Mouse (Mus musculus) gonadal fat pad, adult 2 months (tissue): ENCODE data around the gene Hnrnpa1. TPM values are rescaled to one million over a fixed set of nuclear protein-coding genes. Genes with fewer than 3 reads are reported as not detected.
A peak's percentile ranks its signal among the peaks of the same experiment; 100 is the strongest.
"Not testable (repeated sequence)": the region's sequence is repeated elsewhere in the genome, so short reads cannot be mapped to it uniquely, and the experiment has no call there.

Source experiments
- DNase-seq: peaks from one replicate; pipeline ENCODE4 v3.0.0-alpha.2; 2012; ENCODE audit warnings: low read depth
- polyA plus RNA-seq: library from polyadenylated mRNA; depleted of rRNA; stranded (reverse); fragments of >200 nt; gene quantifications from 2 replicates; pipeline ENCODE4 v1.2.3, GENCODE M21; 2012

Hnrnpa1 gene
- polyA plus RNA-seq, 1 experiment: 83.1 TPM

DNA sequence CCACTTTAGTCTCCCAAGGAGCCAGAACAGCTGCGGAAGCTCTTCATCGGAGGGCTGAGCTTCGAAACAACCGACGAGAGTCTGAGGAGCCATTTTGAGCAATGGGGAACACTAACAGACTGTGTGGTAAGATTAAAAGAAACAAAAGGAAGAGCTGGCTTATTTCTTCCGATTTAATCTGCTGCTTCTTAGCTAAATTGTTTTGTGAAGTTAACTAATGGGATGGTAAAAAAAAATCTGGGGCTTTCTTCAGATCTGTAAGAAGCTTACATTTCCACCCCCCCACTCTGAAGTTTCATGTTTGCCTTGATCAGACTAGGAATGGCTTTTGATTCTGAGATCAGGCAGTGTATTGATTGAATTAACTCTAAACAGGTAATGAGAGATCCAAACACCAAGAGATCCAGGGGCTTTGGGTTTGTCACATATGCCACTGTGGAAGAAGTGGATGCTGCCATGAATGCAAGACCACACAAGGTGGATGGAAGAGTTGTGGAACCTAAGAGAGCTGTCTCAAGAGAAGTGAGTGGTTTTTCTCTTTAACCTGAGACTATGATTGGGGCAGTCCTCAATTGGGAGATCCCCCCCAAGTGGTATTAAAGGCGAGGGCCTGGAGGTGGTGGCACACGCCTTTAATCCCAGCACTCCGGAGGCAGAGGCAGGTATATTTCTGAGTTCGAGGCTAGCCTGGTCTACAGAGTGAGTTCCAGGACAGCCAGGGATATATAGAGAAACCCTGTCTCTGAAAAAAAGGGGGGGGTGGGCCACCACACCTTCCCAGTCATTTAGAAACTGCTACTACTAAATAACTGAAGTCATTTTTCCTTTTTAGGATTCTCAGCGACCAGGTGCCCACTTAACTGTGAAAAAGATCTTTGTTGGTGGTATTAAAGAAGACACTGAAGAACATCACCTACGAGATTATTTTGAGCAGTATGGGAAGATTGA is 1.1 kb downstream of the Hnrnpa1 start:
- not testable (repeated sequence) for DNase-seq

DNA sequence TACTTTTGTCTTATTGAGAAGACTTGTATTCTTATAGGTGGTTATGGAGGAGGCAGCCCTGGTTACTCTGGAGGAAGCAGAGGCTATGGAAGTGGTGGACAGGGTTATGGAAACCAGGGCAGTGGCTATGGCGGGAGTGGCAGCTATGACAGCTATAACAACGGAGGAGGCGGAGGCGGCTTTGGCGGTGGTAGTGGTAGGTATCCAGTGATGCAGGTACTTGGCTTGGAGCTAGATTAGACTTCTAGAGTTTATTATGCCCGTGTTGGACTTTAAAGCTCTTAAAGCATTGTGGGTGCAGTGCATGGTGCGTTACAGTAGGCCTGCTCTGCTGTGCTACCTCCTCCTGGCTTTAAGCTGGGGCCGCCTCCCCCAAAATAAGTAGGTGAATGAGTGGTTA is 2.7 kb downstream of the Hnrnpa1 start:
- no peak for DNase-seq

DNA sequence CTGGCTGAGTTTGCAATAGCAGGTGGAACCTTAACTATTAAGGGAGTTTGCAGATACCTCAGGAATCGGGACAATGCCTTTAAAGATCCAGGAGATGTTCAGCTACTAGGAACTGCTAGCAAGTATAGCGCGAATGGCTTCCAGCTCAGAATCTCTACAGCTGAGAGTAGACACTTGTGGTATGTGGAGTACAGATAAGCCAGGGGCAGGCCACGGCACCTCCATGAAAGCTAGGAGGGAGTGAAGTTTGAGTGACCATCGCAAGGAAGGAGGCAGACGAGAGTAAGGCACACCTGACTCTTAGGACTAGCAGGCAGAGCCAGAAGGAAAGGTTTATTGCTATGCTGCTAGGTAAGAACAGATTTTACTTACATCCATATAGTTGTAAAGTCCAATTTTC is 5.4 kb downstream of the Hnrnpa1 start:
- no peak for DNase-seq

DNA sequence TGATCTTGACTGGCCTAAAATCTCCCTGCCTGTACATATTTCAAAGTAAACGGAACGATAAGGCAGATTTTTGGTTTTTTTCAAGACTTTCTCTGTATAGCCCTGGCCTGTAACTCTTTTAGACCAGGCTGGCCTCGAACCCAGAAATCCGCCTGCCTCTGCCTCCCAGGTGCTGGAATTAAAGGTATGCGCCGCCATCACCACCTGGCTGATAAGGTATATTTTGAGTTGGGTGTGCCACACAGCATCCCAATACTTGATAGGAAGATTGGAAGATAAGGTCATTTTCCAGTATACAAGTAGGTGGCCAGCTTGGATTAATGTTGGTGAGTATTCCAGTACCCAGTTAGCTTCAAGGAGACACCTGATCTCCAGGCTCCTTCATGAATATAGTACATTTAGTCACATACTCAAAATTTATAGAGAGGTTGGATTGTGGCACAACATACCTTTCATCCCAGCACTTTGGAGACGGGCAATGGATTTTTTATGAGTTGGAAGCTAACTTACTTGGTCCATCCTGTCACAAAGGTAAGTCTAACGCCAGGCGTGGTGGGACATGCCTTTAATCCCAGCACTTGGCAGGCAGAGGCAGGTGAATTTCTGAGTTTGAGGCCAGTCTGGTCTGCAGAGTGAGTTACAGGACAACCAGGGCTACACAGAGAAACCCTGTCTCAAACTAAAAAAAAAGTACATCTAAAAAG is 7.0 kb downstream of the Hnrnpa1 start:
- no peak for DNase-seq

DNA sequence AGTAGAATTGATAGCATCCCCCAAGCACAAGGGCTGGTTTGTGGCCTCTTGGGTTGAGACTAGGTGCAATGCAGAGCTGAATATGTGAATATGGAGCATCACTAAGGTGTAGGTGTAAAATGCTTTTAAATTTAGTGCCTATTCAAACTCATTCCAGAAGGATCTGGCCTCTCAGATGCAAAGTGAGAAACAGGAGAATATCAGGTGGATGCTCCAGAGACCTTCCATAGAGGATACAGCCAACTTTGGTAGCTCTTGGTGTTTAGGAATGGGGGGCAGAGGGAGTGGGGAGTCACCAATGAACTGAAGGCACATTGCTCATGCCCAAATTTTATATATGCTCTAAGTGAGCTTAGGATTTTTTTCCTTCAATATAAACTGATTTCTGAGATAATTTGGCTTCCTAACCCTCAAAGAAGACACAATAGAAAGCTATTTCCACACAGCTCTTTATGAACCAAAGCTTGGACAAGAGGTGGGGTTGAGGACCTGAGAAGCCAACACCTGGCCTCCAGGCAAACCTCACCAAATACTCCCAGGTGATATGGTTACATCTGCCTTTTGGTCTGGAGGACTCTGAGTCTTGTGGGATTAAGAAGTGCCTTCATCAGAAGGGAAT is 7.7 kb downstream of the Hnrnpa1 start:
- no peak for DNase-seq

DNA sequence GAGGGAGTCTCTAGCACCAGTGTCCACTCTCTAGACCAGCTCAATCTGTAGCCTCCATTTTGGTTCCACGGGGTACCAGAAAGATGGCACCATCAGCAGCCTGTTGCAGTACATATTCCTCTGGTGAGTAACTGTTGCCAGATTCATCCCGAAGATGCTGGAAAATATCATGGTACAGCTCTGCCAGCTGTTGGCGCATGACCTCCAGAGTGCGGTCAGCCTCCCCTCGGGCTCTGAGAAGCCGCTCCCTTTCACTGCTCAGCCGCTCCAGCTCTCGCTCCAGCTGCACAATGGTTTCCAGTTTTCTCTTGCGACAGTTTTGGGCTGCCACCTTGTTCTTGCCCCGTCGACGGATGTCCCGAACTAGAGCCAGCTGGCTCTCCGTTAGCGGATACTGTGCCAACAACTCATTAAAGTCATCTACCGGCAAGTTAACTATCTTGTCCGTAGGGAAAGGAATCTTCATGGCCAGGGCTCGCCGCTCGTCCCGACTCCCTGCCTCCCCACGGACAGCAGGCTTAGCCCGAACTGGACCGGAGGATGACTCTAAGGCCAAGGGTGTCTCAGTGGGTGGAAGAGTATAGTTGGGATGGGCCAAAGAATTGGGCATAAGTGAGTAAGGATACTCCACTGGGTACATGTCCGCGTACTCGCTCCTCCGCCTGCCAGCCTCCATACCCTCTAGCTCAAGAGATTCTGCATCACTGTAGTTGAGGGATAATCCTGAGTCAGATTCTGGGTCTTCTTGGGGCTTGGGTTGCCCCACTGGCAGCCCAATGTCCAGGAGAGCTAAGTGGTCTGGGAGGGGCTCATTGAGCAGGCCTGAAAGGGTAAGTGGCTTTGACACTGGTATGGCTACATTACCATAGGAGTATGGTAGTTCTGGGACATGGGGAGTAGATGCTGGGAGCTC is 8.4 kb downstream of the Hnrnpa1 start:
- DNase-seq: peak; percentile 83

DNA sequence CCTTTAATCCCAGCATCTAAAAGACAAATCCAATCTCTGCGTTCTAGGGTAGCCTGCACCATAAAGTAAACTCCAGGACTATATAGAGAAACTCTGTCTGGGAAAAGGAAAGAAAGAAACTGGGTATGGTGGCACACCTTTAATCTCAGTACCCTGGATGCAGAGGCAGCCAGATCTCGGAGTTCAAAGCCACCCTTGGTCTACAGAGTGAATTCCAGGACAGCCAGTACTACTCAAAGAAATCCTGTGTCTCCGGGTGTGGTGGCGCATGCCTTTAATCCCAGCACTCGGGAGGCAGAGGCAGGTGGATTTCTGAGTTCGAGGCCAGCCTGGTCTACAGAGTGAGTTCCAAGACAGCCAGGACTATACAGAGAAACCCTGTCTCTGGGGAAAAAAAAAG is 9.3 kb downstream of the Hnrnpa1 start:
- DNase-seq: not testable (repeated sequence)

DNA sequence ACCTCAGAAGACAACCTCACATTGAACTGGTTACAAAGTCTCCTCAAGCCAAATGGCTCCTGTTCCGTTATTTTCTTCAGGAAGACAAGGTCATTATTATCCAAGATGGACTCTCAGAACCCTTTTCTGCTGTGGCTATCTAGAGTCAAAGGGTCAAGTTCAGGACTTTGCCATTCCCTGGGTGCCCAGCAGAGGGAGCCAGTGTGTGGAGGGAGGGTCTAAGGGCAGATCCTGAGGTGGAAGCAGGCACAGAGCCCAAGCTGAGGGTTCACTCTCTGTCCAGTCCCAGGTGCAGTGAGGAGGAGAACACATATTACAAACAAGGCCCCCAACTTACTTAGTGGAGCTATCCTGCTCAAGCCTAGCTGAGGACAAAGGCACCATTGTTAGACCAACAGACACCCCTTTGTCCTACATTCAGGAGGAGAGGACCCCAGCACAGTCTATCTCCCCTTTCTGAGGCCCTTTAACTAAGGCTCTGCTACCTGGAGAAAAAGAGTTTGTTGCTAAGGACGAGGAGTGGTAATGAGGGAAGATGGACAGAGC is 10.0 kb downstream of the Hnrnpa1 start:
- DNase-seq: no peak

DNA sequence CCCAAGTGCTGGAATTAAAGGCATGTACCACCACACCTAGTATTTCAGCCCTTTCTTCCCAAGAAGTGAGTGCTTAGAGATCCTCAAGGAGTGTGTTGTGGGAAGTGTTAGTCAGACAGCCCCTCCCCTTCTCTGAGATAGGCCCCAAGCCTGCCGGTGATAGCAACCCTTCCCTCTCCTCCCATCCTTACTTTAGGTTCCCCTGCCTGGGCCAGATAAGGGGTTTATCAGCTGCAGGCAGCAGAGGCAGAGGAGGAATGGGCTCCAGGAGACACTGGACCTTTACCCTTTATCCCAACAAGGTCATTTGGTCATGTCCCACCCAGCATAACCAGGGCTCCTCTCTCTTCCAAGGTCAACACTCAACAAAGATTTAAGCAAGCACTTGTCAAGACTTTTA is 11.4 kb downstream of the Hnrnpa1 start:
- DNase-seq: no peak

DNA sequence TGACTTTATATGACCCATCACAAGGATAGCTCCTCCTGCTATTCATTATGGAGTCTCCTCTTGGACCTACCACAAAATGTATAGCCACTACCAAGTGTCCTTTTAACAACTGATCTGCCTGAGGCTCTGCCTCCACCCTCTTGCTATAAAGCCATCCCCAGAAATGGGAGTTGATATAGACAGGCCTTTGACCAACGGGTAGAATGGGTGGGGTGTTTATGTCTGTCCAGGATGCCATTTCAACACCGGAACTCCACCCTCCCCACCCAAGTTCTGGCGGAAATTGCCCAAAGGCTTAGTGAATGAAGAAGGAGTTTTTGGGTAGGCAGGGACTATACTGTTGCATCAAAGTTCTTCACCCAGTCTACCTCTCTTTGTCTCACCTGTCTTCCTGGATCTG is 12.4 kb downstream of the Hnrnpa1 start:
- DNase-seq: no peak

DNA sequence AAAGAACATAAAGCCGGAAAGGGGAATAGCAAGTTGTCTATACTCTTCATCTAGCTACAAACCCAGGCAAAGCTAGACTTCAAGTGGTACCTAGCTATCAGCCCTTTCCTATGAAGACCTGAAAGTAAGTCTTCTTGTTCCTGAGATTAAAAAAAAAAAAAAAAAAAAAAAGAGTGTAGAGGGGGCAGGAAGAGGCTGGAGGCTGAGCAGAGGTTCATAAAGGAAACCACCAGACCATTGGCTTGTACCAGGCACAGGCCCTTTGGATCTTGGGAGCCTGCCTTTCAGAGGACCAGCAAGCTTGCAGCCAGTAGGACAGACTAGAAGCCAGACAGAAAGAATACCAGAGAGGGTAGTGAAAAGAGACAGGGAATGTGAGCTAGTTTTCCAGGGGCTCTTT is 13.1 kb downstream of the Hnrnpa1 start:
- no peak for DNase-seq

DNA sequence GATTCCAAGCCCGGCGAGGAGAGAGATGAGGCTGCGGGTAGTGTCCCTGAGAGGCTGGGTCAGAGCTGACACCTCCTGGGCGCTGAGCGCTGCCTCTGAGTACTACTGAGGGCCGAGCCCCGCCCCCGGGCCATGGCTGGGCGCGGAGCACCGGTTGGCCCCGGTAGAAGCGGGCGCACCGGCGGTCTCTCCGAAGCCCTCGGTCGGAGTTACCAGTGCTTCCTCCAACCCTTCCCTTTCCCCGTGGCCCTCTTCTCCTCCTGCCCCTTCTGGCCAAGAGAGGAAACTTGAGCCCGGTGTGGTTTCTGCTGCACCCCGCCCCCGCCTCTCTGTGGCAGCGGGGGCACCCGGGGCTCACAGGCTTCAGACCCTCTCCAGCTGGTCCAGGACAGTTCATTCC is 14.9 kb downstream of the Hnrnpa1 start:
- no peak for DNase-seq

DNA sequence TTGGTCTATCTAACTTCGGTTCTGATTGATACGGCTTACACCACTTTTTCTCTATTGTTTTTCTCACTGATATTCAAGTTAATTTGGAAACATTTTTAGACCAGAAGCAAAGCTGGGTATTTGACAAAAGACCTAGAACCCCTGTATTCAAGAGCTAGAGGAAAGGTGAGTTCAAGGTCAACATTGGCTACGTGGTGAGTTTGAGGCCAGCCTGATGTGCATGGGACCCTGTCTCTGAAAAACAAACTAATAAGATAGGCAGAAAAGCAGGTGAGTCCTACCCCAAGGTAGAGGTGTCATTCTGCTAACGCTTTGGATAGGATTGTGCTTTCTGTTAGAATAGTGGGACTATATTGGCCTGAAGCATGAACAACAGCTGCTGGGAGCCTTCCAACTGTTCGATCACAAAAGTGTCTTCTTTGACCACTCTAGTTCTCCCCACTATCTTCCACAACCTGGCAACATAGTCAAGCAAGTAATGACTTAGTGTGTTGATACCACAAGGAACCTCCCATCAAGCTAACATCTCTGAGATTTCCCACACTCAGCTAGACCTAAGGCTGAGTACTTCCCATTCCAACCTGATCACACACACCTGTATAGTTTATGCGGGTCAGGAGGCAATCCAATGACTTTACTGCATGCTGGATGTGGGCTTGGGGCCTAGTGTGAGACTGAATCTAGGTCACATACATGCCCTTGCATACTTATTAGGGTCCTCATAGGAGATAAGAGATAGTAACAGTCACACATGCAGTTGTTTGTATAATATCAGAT is 16.2 kb downstream of the Hnrnpa1 start:
- DNase-seq: no peak

DNA sequence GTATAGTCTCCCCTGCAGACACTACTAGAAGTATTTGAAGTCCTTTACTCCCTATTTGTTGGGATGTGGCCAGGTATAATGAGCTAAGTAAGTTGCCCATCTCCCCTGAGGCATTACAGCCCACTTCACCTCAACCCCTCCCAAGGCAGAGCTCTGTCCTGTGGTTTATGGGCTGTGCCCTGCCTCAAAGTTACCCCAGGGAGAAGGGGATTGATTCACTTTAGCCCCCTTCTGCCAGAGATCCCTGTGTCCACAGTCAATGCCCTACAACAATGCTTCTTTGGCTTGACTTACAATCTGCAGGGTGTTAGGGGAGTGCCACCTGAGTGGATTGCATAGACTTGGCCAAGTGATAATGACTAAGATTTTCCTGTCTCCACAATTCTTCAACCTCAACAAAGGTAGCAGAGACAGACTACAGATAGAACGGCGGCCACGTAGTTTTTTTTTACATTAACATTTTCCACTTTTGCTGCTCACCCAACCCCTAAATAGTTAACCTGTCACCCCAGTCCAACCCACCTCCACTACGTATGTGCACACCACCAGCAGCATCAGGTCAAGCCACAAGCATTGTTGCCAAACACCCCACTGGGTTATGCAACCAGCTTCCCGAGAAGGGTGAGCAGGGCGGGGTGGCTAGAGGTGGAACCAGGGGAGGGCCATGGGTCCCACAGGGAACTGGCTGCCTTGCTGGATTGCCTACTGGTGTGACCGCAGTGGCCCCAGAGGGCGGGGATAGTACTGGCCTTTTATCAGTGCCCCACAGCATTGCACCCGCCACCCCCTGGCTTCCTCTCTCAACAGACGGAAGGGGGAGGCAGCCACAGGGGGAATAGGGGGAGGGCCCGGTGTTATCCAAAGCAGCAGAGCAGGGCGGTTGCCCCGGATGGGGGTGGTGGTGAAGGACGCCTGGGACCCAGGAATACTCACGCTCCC is 17.8 kb downstream of the Hnrnpa1 start, which contains the start of gene Nfe2:
Gene Nfe2, minus strand, starts transcription at position 614 of the 939 bp plus-strand sequence.
- DNase-seq: peak; percentile 58

DNA sequence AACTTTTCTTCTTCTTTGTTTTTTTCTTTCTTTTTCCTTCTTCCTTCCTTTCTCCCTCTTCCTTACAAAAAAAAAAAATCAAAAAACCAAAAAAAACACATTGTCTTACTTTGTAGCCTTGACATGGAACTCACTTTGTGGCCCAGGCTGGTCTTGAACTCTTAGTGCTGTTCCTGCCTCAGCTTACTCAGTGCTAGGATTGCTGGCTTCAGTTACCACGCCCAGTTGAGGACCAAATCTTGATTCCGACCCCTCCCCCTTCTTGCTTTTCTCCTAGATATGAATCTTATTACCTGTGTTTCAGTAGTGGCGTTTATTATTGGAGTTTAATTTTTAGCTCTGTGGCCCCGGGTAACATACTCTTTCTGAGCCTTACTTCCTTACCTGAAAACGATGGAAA is 18.9 kb downstream of the Hnrnpa1 start:
- no peak for DNase-seq

DNA sequence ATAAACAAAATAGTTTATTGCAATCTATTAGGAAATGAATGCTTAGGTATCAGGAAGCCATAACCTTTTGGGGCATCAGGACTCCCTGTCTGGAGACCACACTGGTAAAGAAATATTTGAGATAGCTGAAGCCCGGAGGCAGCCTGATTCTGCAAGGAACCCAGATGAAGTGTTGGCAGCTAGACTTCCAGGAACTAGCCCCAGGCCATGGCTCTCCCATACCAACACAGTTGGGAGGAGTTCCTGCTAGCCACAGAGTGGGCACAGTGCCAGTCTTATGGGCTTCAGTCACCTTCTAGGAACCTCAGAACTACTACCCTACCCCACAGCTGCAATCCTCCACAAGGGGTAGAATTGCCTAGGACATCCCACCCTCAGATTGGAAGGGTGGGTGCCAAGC is 19.8 kb downstream of the Hnrnpa1 start:
- no peak for DNase-seq

DNA sequence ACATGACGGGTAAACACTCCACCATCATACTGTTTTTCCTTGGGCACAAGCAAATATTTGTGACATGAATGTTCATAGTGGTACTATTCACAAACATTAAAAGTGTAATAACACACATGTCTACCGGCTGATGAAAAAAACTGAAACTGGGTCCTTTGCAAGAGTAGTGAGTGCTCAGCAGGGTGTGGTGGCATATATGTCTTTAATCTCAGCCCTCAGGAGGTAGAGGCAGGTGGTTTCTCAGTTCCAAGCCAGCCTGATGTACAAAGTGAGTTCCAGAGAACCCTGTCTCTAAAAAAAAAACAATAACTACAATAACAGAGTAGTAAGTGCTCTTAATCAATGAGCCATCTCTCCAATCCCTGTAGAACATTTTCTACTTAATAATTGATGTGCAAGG is 24.6 kb downstream of the Hnrnpa1 start:
- no peak for DNase-seq

DNA sequence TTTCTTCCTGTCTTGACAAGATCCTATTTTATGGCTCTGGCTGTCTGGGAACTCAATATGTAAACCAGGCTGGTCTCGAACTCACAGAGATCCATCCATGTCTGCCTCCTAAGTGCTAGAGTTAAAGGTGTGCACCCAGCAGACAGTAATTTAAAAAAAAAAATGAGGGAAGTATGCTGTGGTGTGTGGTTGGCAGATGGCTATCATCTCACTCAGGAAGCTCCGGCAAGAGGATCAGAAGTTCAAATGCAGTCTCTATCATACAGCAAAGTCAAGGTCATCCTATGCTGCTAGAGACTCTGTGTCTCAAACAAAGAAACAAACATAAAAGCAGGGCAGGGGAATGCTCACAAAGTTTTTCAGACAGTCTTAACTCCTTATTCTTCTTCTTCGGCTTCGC is 28.7 kb downstream of the Hnrnpa1 start:
- DNase-seq: no peak
